13 mouse cellular contexts compared by ENCODE assay signal in the genomic region with DNA sequence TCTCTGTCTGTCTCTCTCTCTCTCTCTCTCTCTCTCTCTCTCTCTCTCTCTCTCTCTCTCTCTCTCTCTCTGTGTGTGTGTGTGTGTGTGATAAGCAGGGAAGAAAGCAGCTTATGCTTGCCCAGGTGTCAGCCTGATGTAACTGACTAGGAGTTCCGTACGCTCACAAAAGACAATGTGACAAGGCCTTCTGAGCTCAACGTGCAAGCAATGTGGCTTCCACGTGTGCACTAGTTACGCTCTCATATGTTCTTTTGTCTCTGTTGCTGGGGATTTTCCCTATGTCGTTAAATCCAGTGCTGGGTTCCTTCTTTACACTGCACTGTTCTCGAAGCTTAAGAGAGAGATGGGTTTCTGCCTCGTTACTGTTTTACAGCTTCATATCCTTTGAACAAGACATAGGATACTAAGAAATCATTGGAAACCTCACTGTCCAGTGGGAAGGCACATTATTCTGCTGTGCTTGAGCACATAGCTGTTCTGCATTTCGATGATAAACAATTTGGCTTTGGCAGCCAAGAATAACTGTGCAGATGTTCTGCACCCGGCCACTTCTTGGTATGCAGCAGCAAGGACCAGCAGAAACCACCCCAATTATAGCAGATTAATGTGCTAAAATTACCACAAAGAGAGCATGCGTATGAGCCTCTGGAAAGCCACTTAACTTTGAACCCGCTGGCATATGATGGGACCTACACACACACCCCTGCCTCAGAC.
DNase-seq lines count a peak whose midpoint lies in the region; ATAC-seq lines count a peak whose summit lies in the region.
"Had no signal": no experiment of that assay in that cellular context is flagged by ENCODE, and none has a peak within 500 bp of the region (broad histone marks: within the 10 kb centered on the region; RNA-seq: fewer than 3 reads in every experiment).

No protein-coding gene starts in this region.

- peaks cover 37% of the 10 kb centered on the region for H3K4me1 ChIP-seq in forebrain, embryonic 13.5 days
- peaks cover 22% of the 10 kb centered on the region for H3K4me1 ChIP-seq in midbrain, embryonic 16.5 days (ENCODE audit: control insufficient read depth, insufficient read depth, low read length)

- no peaks in the 10 kb centered on the region for H3K36me3 ChIP-seq in forebrain, embryonic 13.5 days (ENCODE audit: poor library complexity, severe bottlenecking)
- H3K36me3 ChIP-seq in midbrain, embryonic 16.5 days (ENCODE audit: control insufficient read depth, insufficient read depth, low read length) = no peaks in the 10 kb centered on the region
- H3K36me3 ChIP-seq: heart, embryonic 10.5 days; lung, embryonic 15.5 days had no signal

- H3K4me2 ChIP-seq in forebrain, embryonic 13.5 days = no peak overlapping the region
- no peak overlapping the region for H3K4me2 ChIP-seq in midbrain, embryonic 16.5 days (ENCODE audit: low read length)
- H3K4me2 ChIP-seq: lung, embryonic 15.5 days had no signal

- WGBS in forebrain, embryonic 13.5 days = 39% methylated on average over 12 of the region's 12 CpGs
- 34% methylated on average over 12 of the region's 12 CpGs for WGBS in midbrain, embryonic 16.5 days

- peak; percentile 10 for DNase-seq in kidney, postnatal 14 days
- DNase-seq in kidney, adult 18-20 months = no peak
- DNase-seq in T-cell, adult 2 months (ENCODE audit: low spot score) = peak; percentile 31
- DNase-seq in gastrocnemius, adult 18-20 months (ENCODE audit: low spot score) = no peak
- no peak for DNase-seq in right cerebral cortex, postnatal 14 days
- no peak for DNase-seq in layer of hippocampus, postnatal 14 days (ENCODE audit: low spot score in 2 of 2)
- DNase-seq: adrenal gland, postnatal 36 days; cerebellum, adult 9-11 months; kidney, postnatal 4 days had no signal

- no peak for ATAC-seq in forebrain, embryonic 13.5 days
- ATAC-seq in midbrain, embryonic 16.5 days = 0 out of 2 replicates have a peak, but pooled peaks have one; percentile 12

- H3K9me3 ChIP-seq in forebrain, embryonic 13.5 days (replicated peaks) = no peaks in the 10 kb centered on the region
- no peaks in the 10 kb centered on the region for H3K9me3 ChIP-seq in midbrain, embryonic 16.5 days (replicated peaks; ENCODE audit: control insufficient read depth, low read length, poor library complexity, severe bottlenecking)
- H3K9me3 ChIP-seq: heart, embryonic 10.5 days; lung, embryonic 15.5 days had no signal

- H3K9ac ChIP-seq in forebrain, embryonic 13.5 days = no peak overlapping the region
- 0 out of 2 replicates have a peak overlapping the region, but pooled peaks have one; percentile 0 for H3K9ac ChIP-seq in midbrain, embryonic 16.5 days (ENCODE audit: low read depth, low read length)
- H3K9ac ChIP-seq: lung, embryonic 15.5 days had no signal

- H3K27me3 ChIP-seq in forebrain, embryonic 13.5 days = no peaks in the 10 kb centered on the region
- no peaks in the 10 kb centered on the region for H3K27me3 ChIP-seq in midbrain, embryonic 16.5 days (ENCODE audit: control insufficient read depth, insufficient read depth, low read depth, low read length)
- H3K27me3 ChIP-seq: lung, embryonic 15.5 days had no signal

- H3K27ac ChIP-seq in forebrain, embryonic 13.5 days = peak overlapping the region; percentile 62
- peak overlapping the region; percentile 70; the same call in 1 of the 2 replicates for H3K27ac ChIP-seq in midbrain, embryonic 16.5 days (ENCODE audit: low read length)
- H3K27ac ChIP-seq: heart, embryonic 10.5 days; lung, embryonic 15.5 days had no signal

- H3K4me3 ChIP-seq in forebrain, embryonic 13.5 days = no peak overlapping the region
- no peak overlapping the region for H3K4me3 ChIP-seq in midbrain, embryonic 16.5 days (ENCODE audit: low read depth, low read length)
- H3K4me3 ChIP-seq: heart, embryonic 10.5 days; lung, embryonic 15.5 days had no signal

Comparison
In these comparisons a context has a peak if more than half of its experiments do, and no peak if none do; other contexts are left out.
1. DNase-seq: peak in kidney, postnatal 14 days (single experiment) and T-cell, adult 2 months (single experiment); none in kidney, adult 18-20 months (single experiment), gastrocnemius, adult 18-20 months (single experiment), right cerebral cortex, postnatal 14 days (single experiment) and layer of hippocampus, postnatal 14 days (0 of 2).